Mouse (Mus musculus): ENCODE data around the gene Krt42.

GRCm38 (mm10) chr11:100274719-100275118, 5.0 kb upstream of the Krt42 start:
- TF ChIP-seq CTCF (IDR thresholded peaks at IDR 0.05; ENCODE audit: borderline replicate concordance, extremely low read depth, insufficient read depth, insufficient read length) (no peak), POLR2A (IDR thresholded peaks at IDR 0.05; ENCODE audit: borderline replicate concordance, extremely low read depth, insufficient read depth, insufficient read length, poor library complexity, severe bottlenecking) (no peak)

Measured in brain, embryonic 14.5 days (tissue).